Mouse (Mus musculus) cerebellum, adult (tissue): ENCODE results near the gene Gm21820.
"Not testable (repeated sequence)": the region's sequence is repeated elsewhere in the genome, so short reads cannot be mapped to it uniquely, and the experiment has no call there.

Experiments used
- ATAC-seq: cut with Nextera tagmentation; 2 replicates; pipeline ENCODE4 v1.9.2; 2017; ENCODE audit warnings: mild to moderate bottlenecking, moderate library complexity, mixed read lengths; ENCODE audit not compliant: insufficient number of reproducible peaks, low FRiP score, low TSS enrichment

The Gm21820 gene

DNA sequence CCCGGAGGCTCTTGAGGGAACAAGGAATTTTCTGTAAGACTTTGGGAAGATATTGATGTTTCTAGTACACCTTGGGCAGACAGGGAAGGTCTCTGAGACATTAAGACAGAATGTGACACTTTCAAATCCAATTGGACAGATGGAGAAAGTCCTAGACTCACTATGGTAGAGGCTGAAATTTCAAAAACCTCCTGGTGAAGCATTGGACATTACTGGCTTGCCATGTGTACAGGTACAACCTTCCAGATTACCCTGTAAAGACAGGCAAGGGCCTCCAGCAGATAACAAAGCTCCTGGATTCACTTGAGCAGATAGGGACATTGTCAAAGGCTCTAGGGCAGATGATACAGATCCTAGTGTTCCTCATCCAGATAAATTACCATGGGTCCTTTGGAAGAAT, at the start of gene Gm21820:
TSS of gene Gm21820 (minus strand) at position 101 of the 400 bp plus-strand sequence.
- ATAC-seq, result not testable (repeated sequence)
